Mouse (Mus musculus): Measurements from ENCODE around the gene Gm45623. TPM values are rescaled to one million over a fixed set of nuclear protein-coding genes. Genes with fewer than 3 reads are reported as not detected.

The Gm45623 gene
- total RNA-seq, 2 experiments from 2014 or later: 13.0 to 16.7 TPM

DNA sequence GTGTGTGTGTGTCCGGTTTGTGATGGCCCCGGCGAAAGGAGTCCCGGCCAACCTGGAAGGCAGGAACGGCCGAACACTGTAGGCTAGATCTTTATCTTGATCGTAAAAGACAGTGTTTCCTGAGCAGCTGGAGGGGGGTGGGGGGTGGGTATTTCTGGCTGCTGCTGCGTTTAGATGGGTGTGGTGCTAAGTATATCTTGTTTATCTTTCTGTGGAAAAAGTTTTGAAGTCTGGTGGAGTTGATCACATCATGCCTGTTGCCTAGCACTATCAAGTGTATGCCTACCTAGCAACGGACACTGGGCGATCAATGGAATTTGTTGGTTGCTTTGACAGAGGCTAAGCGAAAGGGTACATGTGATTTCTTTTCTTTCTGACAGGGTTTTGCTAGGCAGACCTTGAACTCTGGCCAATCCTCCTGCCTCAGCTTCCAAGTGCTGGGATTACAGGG, 49.7 kb downstream of the Gm45623 start:
- intact Hi-C loops (cut with DNase I): no loop called here
- no peak for DNase-seq (ENCODE audit: low spot score in 2 of 2)

DNA sequence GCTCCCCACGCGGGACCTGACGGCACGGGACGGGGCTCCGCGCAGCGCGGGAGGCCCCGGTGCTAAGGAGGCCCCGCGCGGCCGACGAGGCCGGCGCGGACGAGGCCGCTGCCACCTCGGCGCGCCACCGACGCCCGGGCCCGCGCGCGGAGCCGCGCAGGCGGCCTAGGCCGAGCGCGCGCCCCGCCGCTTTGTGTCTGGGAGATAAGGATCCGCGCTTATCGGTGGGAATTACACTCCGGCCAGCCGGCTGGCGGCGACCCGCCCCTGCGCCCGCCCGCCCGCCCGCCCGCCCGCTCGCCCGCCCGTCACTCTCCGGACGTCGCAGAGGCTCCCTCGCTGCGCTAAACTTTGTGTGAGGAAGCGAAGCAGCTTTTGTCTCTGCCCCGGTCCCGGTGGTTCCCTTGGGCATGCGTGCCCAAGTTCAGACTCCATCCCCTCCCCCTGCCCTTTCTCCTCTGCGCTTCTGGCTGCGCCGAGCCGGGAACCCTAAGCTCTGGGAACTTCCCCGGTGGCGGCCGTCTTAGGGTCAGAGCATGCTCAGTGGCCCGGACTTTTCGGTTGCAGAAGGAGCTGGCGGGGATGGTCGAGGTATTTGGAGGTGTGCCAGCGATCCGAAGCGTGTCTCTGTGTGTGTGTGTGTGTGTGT, 50.3 kb downstream of the Gm45623 start:
- peak; percentile 44 to 70 for DNase-seq (ENCODE audit: low spot score in 2 of 2)
- intact Hi-C loops (cut with DNase I): no loop called here

DNA sequence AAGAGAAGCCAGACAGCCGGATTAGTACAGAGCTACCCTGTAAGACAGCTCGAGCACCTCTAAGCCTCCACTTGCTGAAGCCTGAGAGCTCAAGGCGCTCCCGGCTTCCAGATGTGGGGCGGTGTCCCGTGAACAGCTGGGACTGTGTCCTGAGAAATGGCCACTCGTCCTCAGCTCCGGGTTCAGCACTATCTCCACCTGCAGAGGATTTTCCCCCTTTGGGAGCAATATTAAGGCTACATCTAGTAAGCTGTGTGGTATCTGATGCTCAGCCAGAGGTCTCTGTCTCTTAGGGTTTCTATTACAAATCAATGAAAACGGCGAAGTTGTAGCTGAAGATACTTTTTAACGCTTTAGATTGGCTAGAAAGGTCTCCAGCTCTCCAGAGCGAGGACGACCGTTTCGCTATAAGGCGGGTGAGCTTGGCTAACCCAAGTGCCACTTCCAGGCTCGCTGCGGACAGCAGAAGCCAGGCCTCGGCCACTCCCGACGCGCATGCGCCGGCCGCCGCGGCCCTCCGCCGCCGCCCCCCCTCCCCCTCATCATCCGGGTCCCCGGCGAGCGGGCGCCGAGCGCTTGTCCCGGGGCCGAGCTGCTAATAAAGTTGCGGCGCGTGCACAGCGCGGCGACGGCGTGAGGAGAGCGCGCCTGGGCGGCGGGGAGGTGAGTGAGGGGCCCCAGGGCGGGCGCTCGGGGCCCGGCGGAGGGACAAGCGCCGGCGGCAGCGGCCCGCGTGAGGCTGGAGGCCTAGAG, 51.0 kb downstream of the Gm45623 start, which contains the start of gene Smad5:
Gene Smad5, plus strand, starts transcription at position 542 of the 753 bp plus-strand sequence.
- DNase-seq (ENCODE audit: low spot score in 2 of 2): peak; percentile 82 to 85
- intact Hi-C loops (cut with DNase I): no loop called here

Other genes with a start within 250 kb of the Gm45623 start
- gene Fbxl21, start 231.4 kb downstream of the Gm45623 start, total RNA-seq (2021): 1 to 10 TPM; 6.6 to 6.8 TPM
- not detected for gene Lect2, start 205.3 kb downstream of the Gm45623 start, total RNA-seq (2021)
- 1 to 10 TPM; 2.9 to 4.3 TPM for gene Tgfbi, start 144.3 kb downstream of the Gm45623 start, total RNA-seq (2021)
- 10 to 100 TPM; 18.1 to 23.1 TPM for gene Smad5, start 50.8 kb downstream of the Gm45623 start, total RNA-seq (2021)
- 1 to 10 TPM; 1.7 to 3.1 TPM for gene Trpc7, start 142.2 kb upstream of the Gm45623 start, total RNA-seq (2021)

Measured in left cerebral cortex, postnatal 36 days (tissue).